23 mouse cellular contexts compared by ENCODE assay signal in the genomic region with DNA sequence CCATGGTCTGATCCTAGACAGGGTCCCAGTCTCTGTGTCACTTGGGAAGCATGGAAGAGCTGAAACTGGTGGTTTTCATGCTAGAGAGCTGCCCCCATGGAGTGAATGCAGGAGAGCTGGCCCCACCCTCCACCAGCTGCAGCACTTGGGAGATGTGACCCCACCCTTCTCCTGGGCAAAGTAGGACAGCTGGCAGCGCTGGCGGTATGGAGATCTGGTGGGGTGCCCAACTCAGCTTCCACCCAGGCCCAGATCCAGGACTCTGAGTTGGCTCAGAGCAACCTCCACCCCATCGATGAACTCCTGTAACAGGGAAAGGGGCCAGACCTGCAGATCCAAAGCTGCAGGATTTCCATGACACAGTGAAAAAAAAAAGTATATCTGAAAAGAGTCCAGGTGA.
DNase-seq lines count a peak whose midpoint lies in the region; ATAC-seq and TF ChIP-seq lines count a peak whose summit lies in the region.
"Had no signal": no experiment of that assay in that cellular context is flagged by ENCODE, and none has a peak within 500 bp of the region (broad histone marks: within the 10 kb centered on the region; RNA-seq: fewer than 3 reads in every experiment).

No protein-coding gene starts in this region.

- no peak overlapping the region for H3K4me3 ChIP-seq in heart, embryonic 10.5 days
- H3K4me3 ChIP-seq in liver, adult 2 months (ENCODE audit: insufficient read depth, low read depth, low read length) = no peak overlapping the region
- no peak overlapping the region for H3K4me3 ChIP-seq in liver, embryonic 11.5 days (ENCODE audit: low read depth, low read length)
- H3K4me3 ChIP-seq: embryonic facial prominence, embryonic 12.5 days; erythroblast, embryonic 14.5 days; hindbrain, embryonic 13.5 days; megakaryocyte, embryonic 14.5 days; midbrain, embryonic 15.5 days; stomach, embryonic 15.5 days had no signal

- H3K36me3 ChIP-seq in heart, embryonic 10.5 days = no peaks in the 10 kb centered on the region
- no peaks in the 10 kb centered on the region for H3K36me3 ChIP-seq in liver, adult 2 months (ENCODE audit: control insufficient read depth, insufficient read depth, low read length)
- no peaks in the 10 kb centered on the region for H3K36me3 ChIP-seq in liver, embryonic 11.5 days (ENCODE audit: control insufficient read depth, insufficient read depth, low read length)
- H3K36me3 ChIP-seq: embryonic facial prominence, embryonic 12.5 days; hindbrain, embryonic 13.5 days; midbrain, embryonic 15.5 days; stomach, embryonic 15.5 days had no signal

- TF ChIP-seq POLR2A in liver, adult 2 months (IDR thresholded peaks at IDR 0.05; ENCODE audit: extremely low read depth, insufficient read depth, low read length) = no peak

- no peak overlapping the region for H3K27ac ChIP-seq in heart, embryonic 10.5 days
- no peak overlapping the region for H3K27ac ChIP-seq in liver, adult 2 months (replicated peaks; ENCODE audit: insufficient read depth, low read depth, low read length)
- no peak overlapping the region for H3K27ac ChIP-seq in liver, embryonic 11.5 days (ENCODE audit: low read depth, low read length)
- H3K27ac ChIP-seq: embryonic facial prominence, embryonic 12.5 days; hindbrain, embryonic 13.5 days; midbrain, embryonic 15.5 days; stomach, embryonic 15.5 days had no signal

- no peak overlapping the region for H3K4me2 ChIP-seq in liver, embryonic 11.5 days
- H3K4me2 ChIP-seq: embryonic facial prominence, embryonic 12.5 days; hindbrain, embryonic 13.5 days; midbrain, embryonic 15.5 days; stomach, embryonic 15.5 days had no signal

- H3K9me3 ChIP-seq in heart, embryonic 10.5 days = no peaks in the 10 kb centered on the region
- H3K9me3 ChIP-seq in liver, embryonic 11.5 days (ENCODE audit: control insufficient read depth, low read length) = no peaks in the 10 kb centered on the region
- H3K9me3 ChIP-seq: embryonic facial prominence, embryonic 12.5 days; hindbrain, embryonic 13.5 days; midbrain, embryonic 15.5 days; stomach, embryonic 15.5 days had no signal

- no peaks in the 10 kb centered on the region for H3K79me2 ChIP-seq in liver, adult 2 months (ENCODE audit: control insufficient read depth, insufficient read depth, low read length)

- ATAC-seq in liver, embryonic 11.5 days (replicated peaks; ENCODE audit: low FRiP score) = no peak
- ATAC-seq: CD4-positive, CD25-positive, alpha-beta regulatory T cell, adult 4 months; forebrain, embryonic 16.5 days; inflammation-experienced regulatory T-cells, adult 6 months; midbrain, embryonic 15.5 days had no signal

- no peaks in the 10 kb centered on the region for H3K4me1 ChIP-seq in heart, embryonic 10.5 days
- no peaks in the 10 kb centered on the region; the same call in 1 of the 2 replicates for H3K4me1 ChIP-seq in liver, adult 2 months (ENCODE audit: control insufficient read depth, insufficient read depth, low read length)
- no peaks in the 10 kb centered on the region for H3K4me1 ChIP-seq in liver, embryonic 11.5 days (replicated peaks; ENCODE audit: control insufficient read depth, insufficient read depth, low read length)
- H3K4me1 ChIP-seq: embryonic facial prominence, embryonic 12.5 days; hindbrain, embryonic 13.5 days; megakaryocyte, embryonic 14.5 days; midbrain, embryonic 15.5 days; stomach, embryonic 15.5 days had no signal

- H3K9ac ChIP-seq in liver, adult 2 months (ENCODE audit: low read depth, low read length) = no peak overlapping the region
- H3K9ac ChIP-seq in liver, embryonic 11.5 days (ENCODE audit: low read depth, low read length) = no peak overlapping the region
- H3K9ac ChIP-seq: embryonic facial prominence, embryonic 12.5 days; hindbrain, embryonic 13.5 days; midbrain, embryonic 15.5 days; stomach, embryonic 15.5 days had no signal

- intact Hi-C loops in gastrocnemius, postnatal 14 days (cut with DNase I; ENCODE audit: low total_unique reads) = no loop called here

- H3K27me3 ChIP-seq in heart, embryonic 10.5 days (ENCODE audit: insufficient read depth, poor library complexity, severe bottlenecking) = no peaks in the 10 kb centered on the region
- no peaks in the 10 kb centered on the region for H3K27me3 ChIP-seq in liver, adult 2 months (ENCODE audit: control insufficient read depth, insufficient read depth, low read length)
- no peaks in the 10 kb centered on the region for H3K27me3 ChIP-seq in liver, embryonic 11.5 days (replicated peaks; ENCODE audit: control insufficient read depth, insufficient read depth, low read length)
- H3K27me3 ChIP-seq: embryonic facial prominence, embryonic 12.5 days; hindbrain, embryonic 13.5 days; megakaryocyte, embryonic 14.5 days; midbrain, embryonic 15.5 days; stomach, embryonic 15.5 days had no signal

- DNase-seq in adrenal gland, postnatal 25 days = peak; percentile 2
- no peak for DNase-seq in adrenal gland, adult 2 months
- DNase-seq in heart, adult 11 months = peak; percentile 88
- no peak for DNase-seq in heart, embryonic 10.5 days (ENCODE audit: low spot score)
- DNase-seq in liver, adult 2 months (ENCODE audit: extremely low read depth, low read depth, low spot score) = peak; percentile 15
- no peak for DNase-seq in liver, embryonic 11.5 days (ENCODE audit: low spot score)
- DNase-seq in gastrocnemius, postnatal 14 days = peak; percentile 42
- no peak for DNase-seq in thymus, postnatal 4 days
- DNase-seq: kidney, adult 2 months; kidney, postnatal 10 days; layer of hippocampus, postnatal 36 days; liver; lung, adult 18-20 months; right cerebral cortex, postnatal 25 days had no signal

- no peak for TF ChIP-seq CTCF in liver, adult 2 months (IDR thresholded peaks at IDR 0.05; ENCODE audit: low read depth, low read length)

- 88% methylated on average over 3 of the region's 3 CpGs for WGBS in heart, embryonic 10.5 days
- WGBS in liver, adult 2 months = 35% methylated on average over 3 of the region's 3 CpGs
- 82% methylated on average over 3 of the region's 3 CpGs for WGBS in liver, embryonic 11.5 days

Comparison
In these comparisons a context has a peak if more than half of its experiments do, and no peak if none do; other contexts are left out.
1. DNase-seq: peak in adrenal gland, postnatal 25 days (single experiment), heart, adult 11 months (single experiment), liver, adult 2 months (single experiment) and gastrocnemius, postnatal 14 days (single experiment); none in adrenal gland, adult 2 months (single experiment), heart, embryonic 10.5 days (single experiment), liver, embryonic 11.5 days (single experiment) and thymus, postnatal 4 days (single experiment).